Mouse (Mus musculus): ENCODE results near the gene Cryba4.
A peak's percentile ranks its signal among the peaks of the same experiment; 100 is the strongest.

Gene Cryba4

DNA sequence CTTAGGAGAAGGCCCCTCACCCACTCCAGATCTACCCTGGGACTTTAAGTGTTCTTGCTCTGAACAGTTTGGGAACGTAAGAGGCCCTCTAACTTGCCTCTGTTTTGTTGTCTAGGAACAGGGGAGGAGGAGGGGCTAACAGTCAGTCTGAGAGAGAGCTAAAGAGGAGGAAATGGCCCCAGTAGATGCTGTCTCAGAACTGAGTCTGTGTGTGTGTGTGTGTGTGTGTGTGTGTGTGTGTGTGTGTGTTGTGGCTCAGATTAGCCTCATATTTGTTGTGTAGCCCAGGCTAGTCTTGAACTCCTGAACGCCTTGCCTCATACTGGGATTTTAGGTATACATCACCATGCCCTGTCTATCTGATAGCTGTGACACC lies 34.3 kb upstream of the Cryba4 start:
- DNase-seq (ENCODE audit: low spot score) = no peak

DNA sequence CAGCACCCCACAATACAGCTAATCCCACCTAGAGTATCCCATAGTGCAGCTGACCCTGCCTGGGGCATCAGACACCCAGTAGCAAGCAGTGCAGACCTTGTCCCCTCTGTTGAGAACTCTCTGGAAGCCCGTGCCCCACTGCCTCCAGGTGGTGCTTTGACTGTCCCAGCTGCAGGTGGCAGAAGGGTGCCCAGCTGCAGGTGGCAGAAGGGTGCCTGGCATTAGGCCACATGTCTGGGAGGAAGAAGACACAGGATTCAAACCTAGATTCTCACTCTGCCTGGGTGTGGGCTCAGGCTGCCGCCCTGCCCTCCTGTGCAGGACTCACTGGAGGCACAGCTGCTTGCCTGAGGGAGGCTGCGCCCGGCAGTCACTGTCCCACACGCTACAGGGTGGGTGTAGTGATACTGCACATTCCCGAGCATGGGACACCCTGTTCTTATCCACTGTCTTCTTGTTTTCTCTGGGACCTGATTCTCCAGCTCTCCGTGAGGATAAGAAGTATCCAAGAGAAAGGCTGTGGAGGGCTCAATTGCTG lies 33.3 kb upstream of the Cryba4 start:
- no peak for DNase-seq (ENCODE audit: low spot score)

DNA sequence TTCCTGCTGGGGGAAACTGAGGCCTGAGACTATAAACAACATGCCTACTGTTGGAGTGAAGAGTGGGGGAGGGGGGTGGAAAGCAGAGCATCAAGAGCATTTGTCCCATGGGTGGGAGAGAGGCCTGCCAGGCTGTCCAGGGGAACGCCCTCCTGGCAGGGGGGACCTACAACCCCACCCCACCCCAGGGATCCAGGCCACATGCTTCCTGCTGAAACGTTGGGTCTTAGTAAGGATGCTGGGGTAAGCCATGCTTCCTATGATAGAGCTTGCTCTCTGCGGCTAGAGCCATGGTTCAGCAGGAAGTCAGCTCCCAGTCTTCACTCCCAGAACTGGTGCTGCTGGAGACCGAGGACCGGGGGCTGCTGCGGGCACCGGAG lies 31.9 kb upstream of the Cryba4 start:
- no peak for DNase-seq (ENCODE audit: low spot score)

DNA sequence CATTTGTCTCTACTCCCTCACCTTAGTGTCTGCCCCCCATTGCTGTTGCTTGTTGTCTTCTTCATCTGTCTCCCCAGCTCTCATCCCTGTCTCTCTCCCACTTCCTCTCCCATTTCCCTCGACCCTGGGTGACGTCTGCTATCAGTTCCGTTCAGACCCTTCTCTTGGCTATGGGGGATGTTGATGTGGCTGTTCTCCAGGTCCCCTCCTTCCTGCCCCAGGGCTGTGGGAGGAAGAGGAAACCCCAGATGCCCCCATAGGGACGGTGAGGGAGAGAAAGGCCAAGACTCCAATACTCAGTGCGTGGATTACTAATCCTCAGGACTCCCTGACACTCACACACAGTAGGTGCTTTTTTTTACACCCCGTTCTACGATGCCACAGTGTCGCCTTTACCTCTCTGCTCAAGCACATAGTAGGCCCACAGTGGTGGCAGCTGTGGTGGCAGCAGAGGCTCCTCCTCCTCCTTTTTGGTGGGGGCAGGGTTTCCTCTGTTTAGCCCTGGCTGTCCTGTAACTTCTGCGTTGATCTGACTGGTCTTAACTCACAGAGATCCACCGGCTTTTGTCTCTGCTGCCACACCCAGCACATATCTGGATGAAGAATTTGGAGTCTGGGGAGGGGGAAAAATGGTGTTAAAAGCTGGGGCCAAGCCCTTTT lies 31.4 kb upstream of the Cryba4 start:
- no peak for DNase-seq (ENCODE audit: low spot score)

DNA sequence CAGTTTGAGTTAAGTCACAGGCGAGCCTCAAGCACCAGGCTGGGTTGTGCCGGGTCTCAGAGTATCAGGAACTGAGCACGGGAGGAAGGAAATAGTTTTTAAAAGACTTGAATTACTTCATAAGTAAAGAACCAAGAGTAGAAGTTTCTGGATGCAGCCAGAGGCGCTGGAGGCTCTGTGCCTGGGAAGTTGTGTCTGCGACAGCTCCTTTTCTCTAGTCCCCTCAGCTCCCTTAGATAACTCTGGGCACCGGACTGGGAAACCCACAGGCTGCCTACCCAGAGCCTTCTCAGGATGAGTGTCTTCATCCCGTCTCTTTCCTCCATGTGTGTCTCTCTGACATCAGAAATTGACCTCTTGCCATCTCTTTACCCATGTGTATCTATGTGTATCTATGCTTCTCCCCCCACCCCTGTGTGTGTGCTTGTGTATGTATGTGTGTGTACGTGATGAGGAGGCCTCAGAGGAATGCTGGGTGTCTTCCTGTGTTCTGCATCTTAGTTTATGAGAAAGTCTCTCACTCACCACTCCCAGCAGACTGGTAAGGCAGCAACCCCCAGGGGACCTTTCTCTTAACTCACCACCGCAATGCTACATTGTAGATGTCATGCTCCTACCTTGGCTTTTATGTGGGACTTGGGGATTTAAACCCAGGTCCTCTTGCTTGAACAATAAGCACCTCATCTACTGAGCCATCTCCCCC lies 30.6 kb upstream of the Cryba4 start:
- no peak for DNase-seq (ENCODE audit: low spot score)

DNA sequence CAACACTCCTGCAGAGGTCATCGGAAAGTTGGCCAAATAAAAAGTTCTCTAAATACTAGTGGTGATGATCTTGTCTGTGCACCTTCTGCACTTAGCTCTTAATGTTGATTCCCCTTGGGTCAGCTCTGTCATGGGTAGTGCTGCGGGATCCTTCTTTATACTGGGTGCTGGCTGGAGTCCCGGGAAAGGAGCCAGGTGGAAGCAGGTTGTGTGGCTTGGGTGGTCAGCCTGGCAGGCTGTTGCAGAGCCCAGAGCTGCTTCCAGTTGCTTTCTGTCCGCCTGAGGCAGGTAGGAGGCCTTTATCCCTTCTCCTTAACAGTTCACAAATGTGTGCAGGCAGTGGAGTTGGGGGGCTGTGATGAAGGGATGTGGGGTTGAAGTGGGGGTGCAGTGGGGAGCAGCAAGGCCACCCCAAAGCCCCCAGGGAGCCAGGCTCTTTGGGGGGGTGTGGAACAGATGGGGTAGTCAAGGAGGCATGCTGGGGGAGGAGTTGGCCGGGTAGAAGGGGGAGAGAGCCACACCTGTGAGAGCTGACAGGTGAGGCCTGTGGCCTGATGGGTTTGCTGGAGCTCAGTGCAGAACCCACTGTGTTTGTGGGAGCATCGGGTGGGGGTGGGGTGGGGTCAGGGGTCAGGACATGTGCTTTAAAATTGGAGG lies 29.9 kb upstream of the Cryba4 start:
- no peak for DNase-seq (ENCODE audit: low spot score)

DNA sequence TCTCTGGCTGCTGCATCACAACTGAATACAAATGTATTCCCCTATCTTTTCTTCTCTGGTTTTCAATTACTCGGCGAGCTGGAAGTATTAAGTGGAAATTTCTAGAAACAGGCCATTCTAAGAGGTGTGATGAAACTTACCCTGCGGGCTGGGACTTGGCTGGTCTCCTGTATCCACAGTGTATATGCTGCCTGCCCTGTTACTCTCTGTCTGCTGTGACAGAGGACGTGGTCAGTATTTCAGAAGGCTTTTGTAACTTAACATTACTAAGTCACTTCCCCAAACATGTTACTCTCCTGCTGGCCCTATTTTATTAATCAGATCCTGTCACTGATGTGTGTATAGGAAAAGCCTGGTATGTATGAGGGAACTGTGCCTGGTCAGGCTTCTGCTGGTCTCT lies 29.4 kb upstream of the Cryba4 start:
- DNase-seq (ENCODE audit: low spot score) = no peak

DNA sequence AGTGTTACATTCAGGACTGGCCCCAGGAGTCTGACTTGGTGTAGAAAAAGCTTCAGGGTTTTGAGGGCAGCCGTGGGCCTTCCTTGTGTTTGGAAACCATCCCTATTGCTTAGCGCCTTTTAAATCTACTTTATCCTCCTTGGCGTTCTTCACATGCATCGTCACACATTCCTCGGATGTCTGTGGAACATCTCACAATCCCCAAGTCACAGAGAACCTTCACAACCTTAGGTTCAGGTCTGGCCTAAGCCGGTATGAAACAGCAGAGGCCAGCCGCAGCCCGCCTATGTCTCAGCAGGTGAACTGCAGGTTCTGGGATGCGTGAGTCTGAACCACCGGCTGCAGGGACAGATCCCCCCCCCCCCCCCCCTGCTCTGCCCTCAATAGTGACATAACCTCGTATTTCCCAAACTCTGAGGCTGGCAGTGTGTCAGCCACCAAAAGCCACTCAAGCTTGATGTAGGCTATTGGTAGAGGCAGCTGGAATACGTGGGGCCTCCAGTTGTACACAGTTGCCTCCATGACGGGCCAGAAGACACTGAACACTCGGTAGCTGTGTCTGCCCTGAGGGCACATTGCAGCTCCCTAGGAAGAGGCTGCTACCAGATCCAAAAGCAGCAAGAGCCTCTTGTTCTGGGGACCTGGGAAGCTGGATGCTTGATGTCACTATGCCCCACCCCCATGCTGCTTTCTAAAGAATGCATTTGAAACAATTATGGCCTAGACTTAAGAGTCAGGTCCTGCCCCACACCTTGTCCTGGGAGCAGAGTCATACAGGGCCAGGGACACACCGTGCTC lies 28.7 kb upstream of the Cryba4 start:
- DNase-seq (ENCODE audit: low spot score) = no peak

DNA sequence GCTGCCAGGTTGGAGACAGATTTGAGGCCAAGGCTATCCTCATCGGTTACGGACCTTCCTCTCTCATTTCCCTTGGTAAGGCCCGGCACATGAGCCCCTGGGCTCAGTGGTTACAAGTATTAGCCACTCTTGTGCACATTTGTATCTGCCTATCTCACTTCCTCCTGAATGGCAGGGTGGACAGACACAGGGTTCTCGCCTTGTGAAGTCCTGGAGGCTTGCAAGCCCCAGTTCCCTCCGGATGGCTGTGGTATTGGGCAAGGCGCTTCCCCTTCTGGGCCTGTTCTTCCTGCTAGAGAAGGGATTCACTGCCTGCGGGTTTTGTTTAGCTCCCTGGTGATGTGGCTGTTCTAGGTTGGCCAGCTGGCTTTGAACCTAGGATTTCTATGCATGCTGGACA lies 27.8 kb upstream of the Cryba4 start:
- DNase-seq (ENCODE audit: low spot score) = no peak

DNA sequence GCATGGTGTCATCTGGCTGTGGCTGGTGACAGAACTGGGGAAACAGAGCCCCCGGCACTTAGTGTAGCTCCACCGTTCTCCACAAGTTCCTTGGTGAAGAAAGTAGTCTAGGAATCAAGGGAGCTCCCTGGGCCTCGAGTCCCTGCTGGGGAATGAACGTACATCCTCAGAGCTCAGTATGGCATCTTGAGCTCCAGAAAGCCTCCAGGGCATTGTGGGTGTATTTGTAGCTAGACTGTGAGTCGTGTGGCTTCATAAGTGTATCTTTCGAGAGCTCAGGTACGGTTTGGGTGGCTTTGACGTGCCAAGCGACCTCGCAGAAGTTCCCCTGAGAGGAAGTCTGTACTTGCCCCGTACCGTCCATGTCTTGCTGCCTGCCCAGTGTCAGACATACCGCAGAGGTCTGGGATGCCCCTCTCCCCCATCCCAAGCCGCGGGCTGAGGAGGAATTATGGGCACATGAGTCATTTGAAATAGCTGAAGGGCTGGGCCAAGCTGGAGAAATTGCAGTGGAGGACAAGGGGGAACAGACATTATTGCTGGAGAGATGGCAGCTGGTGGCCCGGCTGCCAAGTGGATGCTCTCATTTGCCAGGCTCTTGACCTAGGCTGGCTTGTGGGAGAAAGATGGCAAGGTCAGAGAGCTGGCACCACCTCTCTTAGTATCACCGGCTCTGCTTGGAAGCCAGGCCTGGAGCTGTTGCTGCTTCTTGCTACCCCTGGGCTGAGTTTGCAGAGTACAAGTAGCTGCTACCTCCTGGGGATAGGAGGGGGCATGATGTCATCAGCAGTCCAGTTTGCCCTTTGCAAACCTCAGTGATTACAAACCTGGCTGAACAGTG lies 27.1 kb upstream of the Cryba4 start:
- DNase-seq (ENCODE audit: low spot score) = no peak

DNA sequence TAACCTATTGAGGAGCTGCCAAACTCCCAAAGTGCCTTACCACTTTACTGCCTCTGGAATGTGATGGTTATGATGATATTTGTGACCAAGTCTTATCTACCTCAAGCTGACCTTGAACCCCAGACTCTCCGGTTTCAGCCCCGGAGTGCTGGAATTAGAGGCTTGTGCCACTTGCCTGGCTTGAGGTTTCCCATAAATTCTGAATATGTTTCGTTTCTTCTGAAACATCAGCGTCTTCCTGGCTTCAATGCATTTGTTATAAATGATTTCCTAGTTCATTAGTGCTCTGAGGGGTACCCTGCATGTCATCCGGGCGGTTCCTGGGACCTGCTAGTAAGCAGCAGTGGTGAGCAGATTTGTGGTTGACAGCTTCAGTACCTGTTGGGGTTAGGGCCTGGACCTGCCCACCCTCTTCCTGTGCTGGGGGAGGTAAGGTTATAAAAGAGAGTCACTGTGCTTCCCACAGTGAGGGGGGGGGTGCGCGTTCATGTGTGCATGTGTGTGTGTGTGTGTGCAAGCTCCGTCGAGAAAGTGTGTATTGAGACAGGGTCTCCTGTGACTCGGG lies 25.7 kb upstream of the Cryba4 start:
- DNase-seq (ENCODE audit: low spot score) = no peak

DNA sequence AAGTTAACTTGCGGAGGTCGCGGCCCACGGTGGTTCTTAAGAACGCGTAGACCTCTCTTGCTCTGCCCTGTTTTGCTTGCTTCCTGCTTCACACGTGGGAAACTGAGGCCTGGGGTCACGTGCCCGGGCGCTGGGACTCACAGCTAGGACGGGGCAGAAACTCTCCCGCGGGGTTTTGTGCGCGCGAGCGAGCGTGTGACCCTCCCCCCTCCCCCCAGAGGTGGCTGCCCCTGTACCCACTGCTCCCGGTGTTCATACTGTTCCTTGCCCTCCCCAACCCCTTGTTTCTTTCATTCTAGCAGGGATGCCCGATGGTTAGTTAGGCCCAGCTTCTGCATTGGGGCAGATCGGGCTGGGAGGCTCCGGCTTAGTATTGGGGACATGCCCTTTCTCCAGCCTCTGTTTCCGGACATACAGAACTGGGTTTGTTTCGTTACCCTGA lies 24.6 kb upstream of the Cryba4 start:
- DNase-seq (ENCODE audit: low spot score) = no peak

DNA sequence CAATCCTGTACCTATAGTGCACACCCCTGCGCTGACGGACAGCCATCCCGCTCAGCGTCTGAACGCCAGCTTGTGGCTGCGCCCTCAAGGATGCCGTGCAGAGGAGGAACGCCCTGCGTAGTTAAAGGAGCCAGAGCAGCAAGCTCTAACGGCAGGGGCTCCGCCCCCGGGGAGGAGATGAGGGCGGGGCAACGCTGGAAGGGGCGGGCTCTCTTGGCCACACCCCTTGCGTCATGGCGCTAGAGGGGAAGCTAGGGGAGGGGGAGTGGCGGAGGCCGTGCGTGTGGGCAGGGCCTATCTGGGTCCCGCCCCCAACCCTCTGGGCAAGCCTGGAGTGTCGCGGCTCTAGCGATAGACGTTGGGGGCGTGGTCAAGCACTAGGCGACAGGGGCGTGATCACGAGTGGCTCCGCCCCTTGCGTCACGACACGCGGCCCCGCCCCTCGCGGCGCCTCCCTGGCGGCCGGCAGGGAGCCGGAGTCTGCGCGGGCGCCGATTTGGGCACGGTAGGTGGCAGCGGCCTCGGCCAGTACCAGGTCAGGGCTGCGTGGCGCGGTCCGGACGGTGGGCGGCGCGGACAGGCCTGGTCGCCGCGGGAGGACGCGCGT lies 24.1 kb upstream of the Cryba4 start, which contains the start of gene Tpst2:
TSS of gene Tpst2 (plus strand) at position 425 of the 607 bp plus-strand sequence.
- DNase-seq (ENCODE audit: low spot score) = peak; percentile 98

DNA sequence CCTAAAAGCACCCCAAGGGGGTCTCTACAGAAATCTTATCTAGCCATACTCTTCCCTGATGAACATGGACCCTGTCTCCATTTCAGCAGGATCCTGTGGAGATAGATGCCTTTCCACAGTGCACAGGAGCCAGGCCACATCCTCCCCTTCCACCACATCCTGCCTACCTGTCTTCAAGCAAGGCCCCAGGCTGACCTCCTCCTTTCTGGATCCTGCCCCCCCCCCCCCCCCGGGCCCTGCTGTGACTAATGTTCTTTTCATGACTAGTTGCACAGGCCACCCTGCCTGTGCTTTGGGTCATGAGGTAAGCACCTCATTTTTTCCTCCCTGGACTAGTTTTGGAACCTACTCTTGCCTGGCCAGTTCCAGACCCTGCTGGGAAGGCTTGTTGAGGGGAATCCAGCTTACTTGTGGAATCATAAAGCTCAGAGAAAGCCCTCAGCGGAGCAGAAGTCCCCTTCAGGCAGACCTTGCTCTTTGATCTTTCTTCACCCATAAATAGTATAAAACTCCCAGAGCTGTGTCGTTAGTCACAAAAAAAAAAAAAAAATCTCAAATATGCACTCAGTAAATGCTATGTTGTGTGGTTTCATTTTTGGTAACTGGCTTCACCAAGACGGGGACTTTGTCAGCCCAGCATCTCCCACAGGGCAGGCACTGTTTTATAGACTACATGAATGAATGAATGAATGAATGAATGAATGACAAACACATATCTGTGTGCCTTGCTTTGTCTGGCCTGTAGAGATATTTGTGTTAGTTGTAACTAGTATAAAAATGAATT lies 22.9 kb upstream of the Cryba4 start:
- no peak for DNase-seq (ENCODE audit: low spot score)

DNA sequence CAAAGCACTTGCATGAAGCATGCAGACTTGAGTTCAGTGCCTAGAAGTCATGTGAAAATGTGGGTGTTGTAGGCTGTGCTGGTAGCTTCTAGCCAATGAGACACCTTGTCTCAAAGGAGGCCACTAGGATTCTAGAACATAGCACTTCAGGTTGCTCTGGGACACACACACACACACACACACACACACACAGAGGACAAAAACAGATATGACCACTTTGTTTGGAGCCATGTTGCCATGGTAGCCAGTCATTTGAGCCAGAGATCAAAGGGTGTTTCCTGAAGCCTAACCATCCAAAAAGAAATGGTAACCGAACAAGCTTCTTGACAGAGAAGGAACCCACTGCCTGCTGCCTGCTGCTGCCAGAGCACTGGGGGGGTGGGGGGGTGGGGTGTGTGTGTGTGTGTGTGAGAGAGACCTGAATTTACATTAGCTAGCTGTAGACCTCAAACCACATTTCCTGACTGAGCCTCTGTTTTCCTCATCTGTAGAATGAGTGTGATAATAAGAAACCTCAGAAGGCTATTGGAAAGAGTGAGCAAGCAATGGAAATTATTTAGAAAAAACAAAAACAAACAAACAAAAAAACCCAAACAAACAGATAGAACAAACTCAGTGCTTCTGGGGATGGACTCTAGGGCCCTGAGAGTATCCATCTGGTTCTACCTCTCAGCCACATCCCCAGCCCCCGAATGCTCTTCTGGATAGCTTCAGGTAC lies 21.6 kb upstream of the Cryba4 start:
- no peak for DNase-seq (ENCODE audit: low spot score)

DNA sequence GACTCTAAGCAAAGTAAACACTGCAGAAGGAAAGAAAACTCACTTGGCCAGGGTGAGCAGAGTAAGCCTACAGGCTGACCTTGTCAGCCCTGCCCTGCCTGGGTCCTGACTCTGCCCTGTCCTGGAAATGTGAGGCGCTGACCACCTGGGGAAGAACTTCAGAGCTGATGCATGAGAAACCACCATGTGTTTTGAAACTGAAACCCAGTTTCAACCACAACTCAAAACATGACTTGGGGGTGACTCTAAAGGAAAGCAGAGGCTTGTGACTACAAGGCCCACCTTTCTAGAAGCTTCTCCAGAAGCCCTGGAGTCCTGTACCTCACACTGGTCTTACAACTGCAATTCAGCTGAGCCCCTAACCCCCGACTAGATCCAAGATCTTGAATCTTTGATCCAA lies 20.6 kb upstream of the Cryba4 start:
- DNase-seq (ENCODE audit: low spot score) = no peak

DNA sequence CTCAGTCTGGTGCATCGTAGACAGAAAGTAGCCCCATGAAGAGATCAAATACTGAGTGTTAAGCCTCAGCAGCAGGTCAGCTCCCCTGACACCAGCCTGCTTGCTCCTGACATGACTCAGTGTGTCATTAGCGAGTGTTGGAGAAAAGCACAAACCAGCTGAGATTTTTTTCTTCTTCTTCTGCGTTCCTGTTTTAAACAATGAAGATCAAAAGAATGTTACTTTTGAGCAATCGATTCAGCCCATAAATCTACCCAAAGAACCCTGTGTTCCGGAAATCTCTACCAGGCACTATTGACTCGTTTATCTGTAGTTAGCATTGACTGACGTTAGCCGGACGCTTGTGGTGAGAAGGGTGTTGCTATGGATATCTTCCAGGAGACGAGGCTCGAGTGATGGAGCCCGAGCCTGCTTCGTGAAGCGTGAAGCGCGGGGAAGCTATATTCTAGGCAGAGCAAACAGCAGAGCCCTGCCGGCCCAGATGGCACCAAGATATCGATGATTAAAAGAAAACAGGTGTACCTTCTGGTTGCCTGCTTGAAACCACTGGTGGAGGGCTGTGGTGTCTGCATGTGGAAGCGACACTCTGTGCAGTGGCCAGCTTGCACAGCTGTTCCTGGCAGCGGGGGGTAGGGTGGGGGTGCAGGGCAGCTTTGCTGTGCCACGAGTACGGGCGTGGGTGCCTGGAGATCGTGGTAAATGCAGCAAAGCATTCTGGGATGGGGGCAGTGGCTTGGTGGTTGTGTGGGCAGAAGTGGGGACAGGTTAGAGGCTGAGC lies 18.6 kb upstream of the Cryba4 start:
- DNase-seq (ENCODE audit: low spot score) = no peak

DNA sequence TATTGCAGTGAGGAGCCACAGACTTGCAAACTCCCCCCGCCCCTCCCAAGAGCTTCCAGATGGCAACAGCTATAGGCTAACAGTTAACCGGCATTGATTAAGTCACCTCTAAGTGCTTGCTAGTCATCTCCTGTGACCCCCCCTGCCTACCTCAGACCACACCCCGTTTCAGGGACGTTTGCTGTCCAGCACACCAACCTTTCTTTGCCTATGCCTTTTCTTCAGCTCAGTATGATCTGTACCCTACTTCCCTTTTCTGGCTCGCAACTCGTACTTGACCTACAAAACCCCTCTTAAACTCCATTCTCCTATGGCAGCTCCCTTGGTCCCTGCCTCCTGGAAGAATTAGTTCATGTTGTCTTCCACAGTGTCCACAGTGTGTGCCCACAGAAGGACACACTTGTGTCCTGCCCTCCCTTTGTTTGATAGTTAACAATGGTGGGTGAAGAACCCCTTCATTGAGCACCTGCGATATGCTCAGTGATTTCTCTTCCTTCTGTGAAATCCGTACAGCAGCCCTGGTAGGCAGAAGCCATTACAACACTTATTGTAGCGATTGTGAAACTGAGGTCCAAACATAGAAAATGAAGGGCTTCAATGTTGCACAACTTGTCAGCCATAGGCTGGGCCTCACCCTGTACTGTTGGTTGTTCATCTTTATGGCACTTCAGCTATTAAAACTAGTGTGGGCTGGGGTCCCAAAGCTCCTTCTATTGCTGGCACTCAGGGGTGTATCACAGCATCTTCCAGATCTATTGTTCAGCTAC lies 13.9 kb upstream of the Cryba4 start:
- DNase-seq (ENCODE audit: low spot score) = no peak
